Mouse (Mus musculus) gastrocnemius, postnatal 36 days (tissue): ENCODE measurements around the gene Enpep. TPM values are rescaled to one million over a fixed set of nuclear protein-coding genes. Genes with fewer than 3 reads are reported as not detected.

ENCODE experiments used
- DNase-seq, 2 experiments: peaks; one replicate each; pipeline ENCODE4 v3.0.0; 2022
- intact Hi-C: fragments of 180-260 bp; cut with DNase I; formaldehyde crosslinking; loops from one replicate; pipeline ENCODE4 v1.15.1; 2025
- total RNA-seq, 2 experiments: library from RNA; stranded (reverse); gene quantifications; 2 replicates each; pipeline ENCODE4 v1.2.3; 2021

Enpep gene
- total RNA-seq, 2 experiments from 2014 or later, result 2.6 to 3.2 TPM

DNA sequence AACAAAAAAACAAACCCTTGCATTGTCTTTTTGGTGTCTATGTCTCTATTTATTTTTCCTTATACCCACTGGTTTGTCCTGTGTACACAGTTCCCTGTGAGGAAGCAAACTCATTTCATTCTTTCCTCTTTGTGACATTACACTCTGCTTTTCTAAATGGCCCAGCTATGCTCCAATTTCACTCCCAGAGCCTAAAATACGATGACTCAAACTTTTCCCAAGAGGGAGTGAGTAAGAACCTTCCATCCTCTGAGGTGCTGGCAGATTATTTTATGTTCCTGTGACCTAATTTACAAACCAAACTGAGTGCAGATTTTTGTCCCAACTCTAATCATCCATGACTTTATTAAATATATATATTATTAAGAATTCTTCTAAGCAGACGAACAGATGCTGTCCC is 19.3 kb downstream of the Enpep start:
- intact Hi-C loops, result no loop called here
- no peak for DNase-seq

GRCm38 (mm10) chr3:129312511-129312910 is 20.0 kb downstream of the Enpep start:
- DNase-seq, result no peak
- intact Hi-C loops, result no loop called here

GRCm38 (mm10) chr3:129311951-129312350 is 20.6 kb downstream of the Enpep start:
- no peak for DNase-seq
- intact Hi-C loops, result no loop called here

DNA sequence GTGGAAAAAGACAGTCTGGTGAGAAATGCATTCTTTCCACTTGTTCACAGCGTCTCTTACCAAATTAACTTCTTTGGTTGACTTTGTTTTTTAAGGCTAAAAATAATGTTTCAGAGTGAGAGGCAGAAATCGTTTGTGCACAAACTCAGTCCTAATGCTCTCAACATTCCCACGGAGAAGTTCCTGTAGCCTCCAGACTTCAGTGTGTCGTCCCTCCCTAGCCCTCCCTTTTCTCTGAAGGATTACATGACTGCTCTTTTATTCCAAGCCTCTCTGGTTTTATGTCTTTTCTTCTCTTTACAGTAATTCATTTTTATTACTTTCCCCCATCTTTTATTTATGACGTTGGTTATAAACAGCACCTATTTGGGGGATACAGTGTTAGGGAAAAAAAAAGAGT is 22.6 kb downstream of the Enpep start:
- intact Hi-C loops, result loop anchor here (2.0 to 5.0 kb wide), 2 partner anchors 113 to 377 kb away; no protein-coding TSS in a partner anchor

DNA sequence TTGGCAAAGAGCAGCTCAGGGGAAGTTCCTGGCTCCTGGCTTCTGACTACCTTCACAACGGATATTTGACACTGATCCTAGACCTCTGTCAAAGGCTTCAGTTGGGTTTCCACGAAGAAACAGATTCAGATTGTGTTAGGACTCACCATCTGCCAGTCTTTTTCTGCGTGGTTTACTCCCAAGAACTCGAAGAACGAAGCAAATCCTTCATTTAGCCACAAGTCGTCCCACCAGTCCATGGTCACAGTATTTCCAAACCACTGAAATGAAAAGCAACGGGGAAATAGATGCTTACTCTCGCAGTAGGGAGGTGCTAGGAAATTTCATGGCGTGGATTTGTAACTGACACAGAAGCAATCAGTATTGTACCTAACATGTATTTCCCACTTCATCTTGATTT is 23.6 kb downstream of the Enpep start:
- DNase-seq, result no peak
- intact Hi-C loops, result loop anchor here (2.0 to 5.0 kb wide), 2 partner anchors 114 to 378 kb away; no protein-coding TSS in a partner anchor

More for the DNA sequence above, 22.6 kb downstream of the Enpep start:
- DNase-seq, result no peak

DNA sequence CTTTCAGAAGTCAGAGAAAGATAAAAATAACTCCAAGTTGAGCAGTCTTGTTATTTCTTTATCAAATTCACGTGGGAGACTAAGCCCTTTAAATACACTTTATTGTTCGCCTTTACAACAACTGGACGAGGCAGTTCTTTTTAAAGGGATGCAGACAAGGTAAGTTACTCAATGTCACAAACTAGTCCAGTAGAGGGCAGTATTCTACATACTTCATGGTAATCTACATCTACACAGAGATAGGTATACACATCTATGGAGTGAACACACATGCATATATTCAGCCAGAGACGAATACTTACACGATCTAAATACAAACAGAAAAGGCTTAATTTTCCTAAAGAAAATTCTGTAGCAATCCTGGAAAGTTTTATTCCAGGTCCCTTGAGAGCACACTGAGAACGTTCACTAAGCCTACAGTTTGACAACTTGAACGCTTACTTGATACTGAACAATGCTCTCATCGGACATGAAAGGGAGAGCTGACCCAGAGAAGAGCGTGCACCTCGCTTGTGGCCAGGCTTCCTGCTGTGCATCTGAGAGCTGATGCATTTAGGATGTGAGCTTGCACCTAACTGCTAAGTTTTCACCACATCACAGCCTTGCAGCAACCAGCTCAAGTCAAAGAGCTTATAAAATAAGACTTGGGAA is 24.3 kb downstream of the Enpep start:
- intact Hi-C loops, result loop anchor here (2.0 to 5.0 kb wide), 2 partner anchors 115 to 379 kb away; no protein-coding TSS in a partner anchor
- no peak for DNase-seq

GRCm38 (mm10) chr3:129303941-129304340 is 28.6 kb downstream of the Enpep start:
- DNase-seq, result no peak

DNA sequence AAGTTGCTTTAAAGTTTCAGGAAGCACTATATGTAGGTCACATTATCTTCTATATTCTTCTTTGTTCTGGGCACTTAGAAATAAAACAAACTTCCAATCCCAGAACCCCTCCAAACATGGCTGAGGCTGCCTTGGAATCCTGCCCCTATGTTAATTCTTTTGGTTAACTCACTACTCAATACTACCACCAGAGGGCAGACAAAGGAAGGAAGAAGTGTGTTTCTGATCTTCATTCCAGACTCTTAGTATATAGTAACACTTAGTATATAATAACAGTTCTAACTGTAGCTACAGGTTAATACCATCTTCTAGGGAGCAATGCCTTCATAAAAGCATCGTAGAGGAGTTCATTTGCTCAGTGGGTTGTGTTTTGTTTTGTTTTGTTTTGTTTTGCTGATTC is 32.6 kb downstream of the Enpep start:
- no peak for DNase-seq
- intact Hi-C loops, result no loop called here

More at GRCm38 (mm10) chr3:129303941-129304340, 28.6 kb downstream of the Enpep start:
- intact Hi-C loops, result no loop called here

- intact Hi-C loops, result no loop called here
- no peak for DNase-seq
Observed at GRCm38 (mm10) chr3:129298606-129299005, 33.9 kb downstream of the Enpep start.

DNA sequence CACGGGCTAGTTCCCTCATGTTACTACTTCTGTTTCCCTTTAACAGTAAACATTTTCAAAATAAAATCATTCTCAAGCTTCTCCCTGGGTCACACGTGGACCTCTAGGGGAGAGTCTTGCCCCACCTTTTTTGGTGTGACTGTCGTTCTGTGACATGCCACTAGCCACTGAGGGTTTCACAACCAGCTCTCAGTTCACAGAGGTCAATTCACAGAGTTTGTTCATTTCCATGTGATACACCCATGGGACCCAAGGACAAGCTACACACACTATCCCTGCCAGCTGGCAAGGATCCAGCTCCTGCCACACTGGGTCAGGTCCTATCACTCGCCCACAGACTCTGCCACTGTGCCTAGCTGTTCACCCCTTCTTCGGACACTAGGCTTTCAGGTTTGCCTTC is 35.5 kb downstream of the Enpep start:
- intact Hi-C loops, result no loop called here
- DNase-seq, result no peak

GRCm38 (mm10) chr3:129295883-129296282 is 36.6 kb downstream of the Enpep start:
- no peak for DNase-seq
- intact Hi-C loops, result no loop called here

DNA sequence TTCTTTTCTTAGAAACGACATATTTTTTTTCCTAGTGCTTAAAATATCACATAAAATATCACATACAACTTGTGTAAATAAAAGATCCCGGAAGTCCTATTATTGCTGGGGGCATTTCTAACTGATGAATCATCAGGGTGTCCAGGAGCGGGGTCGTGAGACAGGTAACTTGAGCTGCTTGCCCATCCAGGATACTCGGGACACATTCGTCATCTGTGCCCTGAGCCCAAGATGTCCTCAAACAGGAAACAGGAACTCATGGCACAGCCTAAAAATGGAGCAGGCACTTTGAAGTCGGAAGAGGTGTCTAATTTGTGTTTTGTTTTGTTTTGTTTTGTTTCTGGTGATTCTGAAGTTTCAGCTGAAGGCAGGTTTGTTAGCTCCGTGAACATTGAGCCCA is 43.0 kb downstream of the Enpep start:
- DNase-seq, result no peak
- intact Hi-C loops, result no loop called here

- intact Hi-C loops, result no loop called here
- no peak for DNase-seq
Observed at GRCm38 (mm10) chr3:129287140-129287539, 45.4 kb downstream of the Enpep start.

- intact Hi-C loops, result no loop called here
Observed at GRCm38 (mm10) chr3:129286426-129286825, 46.1 kb downstream of the Enpep start.

DNA sequence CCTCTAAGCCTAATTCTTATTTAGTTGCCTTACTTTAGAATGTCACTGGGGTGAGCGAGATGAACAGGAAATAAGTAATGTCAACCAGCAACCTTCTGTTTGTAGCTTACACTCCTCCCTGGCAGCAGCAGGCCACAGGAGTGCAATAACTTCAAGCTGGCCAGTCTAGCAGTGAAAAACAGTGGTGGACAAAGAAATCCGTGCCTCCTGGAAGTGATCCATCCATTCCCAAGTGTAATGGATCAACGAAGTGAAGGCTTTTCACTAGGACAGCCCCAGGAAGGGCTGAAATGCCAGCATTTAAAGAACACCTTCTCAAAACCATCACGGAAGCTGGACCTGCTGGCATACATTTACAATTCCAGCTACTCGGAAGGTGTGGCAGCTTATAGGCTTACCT is 48.2 kb downstream of the Enpep start:
- intact Hi-C loops, result no loop called here

More at GRCm38 (mm10) chr3:129286426-129286825, 46.1 kb downstream of the Enpep start:
- DNase-seq, result no peak

DNA sequence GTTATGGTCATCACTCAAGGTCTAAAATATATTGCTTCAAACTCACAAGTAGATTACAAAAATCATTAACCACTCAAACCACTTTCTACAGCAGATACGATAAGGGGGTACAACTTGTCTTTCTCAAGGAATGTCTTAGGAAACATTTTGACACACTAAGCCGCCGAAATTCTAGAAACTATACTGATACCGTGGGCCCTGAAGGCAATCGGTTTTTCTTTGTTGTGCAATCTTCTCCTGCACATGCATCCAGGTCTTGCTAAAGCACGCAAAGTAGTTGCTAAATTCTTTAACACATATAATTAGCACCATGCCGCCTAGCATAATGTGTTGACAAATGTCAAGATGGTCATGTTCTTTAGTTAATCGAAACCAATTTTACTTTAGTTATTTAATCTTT is 53.1 kb downstream of the Enpep start:
- intact Hi-C loops, result no loop called here
- no peak for DNase-seq

More for the DNA sequence above, 48.2 kb downstream of the Enpep start:
- no peak for DNase-seq

- DNase-seq, result no peak
- intact Hi-C loops, result no loop called here
Observed at GRCm38 (mm10) chr3:129273156-129273831, 59.2 kb downstream of the Enpep start.

DNA sequence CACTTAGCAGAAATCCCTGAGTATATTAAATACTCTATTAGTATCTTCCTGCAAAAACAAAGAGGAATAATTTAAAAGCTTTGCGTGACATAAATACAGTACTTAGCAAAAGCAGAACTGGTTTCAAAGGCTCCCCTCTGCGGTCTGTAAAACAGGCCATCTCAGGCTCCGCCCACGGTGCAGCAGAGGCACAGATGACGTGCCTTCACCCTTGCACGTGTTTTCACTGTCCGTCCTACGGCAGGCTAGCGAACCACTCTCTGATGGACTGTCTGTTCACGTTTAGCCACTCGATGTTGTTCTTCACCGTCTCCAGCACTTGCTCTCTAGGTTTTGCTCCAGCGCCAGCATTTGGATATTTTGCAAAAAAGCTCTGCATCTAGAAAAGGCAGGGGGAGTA is 62.5 kb downstream of the Enpep start:
- DNase-seq, result no peak
- intact Hi-C loops, result no loop called here

- intact Hi-C loops, result no loop called here
Observed at GRCm38 (mm10) chr3:129268886-129269683, 63.4 kb downstream of the Enpep start.

DNA sequence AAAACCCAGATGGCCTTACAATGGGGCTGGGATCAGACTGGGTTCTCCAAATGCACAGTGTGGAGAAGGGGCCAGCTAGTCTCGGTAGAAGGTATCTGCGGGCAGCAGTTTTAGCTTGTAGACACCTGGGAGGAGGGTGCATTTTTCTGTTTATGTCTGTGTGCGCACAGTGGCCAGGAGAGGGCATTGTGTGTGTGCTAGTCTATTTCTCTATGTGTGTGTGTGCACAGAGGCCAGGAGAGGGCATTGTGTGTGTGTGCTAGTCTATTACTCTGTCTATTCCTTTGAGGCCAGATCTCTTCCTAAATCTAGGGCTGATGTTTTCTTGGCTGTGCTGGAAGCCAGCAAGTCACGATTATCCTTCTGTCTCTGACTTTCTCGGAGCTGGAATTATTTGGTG is 74.0 kb downstream of the Enpep start:
- DNase-seq, result no peak
- intact Hi-C loops, result no loop called here

More at GRCm38 (mm10) chr3:129268886-129269683, 63.4 kb downstream of the Enpep start:
- DNase-seq, result no peak

GRCm38 (mm10) chr3:129256766-129257165 is 75.8 kb downstream of the Enpep start:
- DNase-seq, result no peak

More at GRCm38 (mm10) chr3:129256766-129257165, 75.8 kb downstream of the Enpep start:
- intact Hi-C loops, result no loop called here
